Mouse (Mus musculus): ENCODE data around the gene Agbl4.

Gene Agbl4

GRCm38 (mm10) chr4:110397618-110398045, at the start of gene Agbl4:
Agbl4 (plus strand) TSS chr4:110397661.
- peak; percentile 25 for DNase-seq (ENCODE audit: low read depth)

DNA sequence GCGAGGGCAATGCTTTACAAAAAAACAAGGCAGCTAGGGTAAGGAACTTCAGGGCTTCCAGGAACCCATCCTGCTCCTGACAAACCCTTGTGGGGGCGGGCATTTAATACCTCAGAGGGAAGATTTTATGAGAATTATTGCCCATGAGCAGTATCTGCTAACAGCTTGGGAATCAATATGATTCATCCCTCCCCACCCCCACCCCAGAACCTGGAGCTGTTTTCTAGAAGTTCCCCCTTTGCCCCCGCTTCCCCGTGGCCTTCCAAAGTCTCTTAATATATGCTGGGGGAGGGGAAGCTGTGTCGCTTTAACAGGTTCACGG, 46.6 kb upstream of the Agbl4 start:
- no peak for DNase-seq (ENCODE audit: low read depth)

DNA sequence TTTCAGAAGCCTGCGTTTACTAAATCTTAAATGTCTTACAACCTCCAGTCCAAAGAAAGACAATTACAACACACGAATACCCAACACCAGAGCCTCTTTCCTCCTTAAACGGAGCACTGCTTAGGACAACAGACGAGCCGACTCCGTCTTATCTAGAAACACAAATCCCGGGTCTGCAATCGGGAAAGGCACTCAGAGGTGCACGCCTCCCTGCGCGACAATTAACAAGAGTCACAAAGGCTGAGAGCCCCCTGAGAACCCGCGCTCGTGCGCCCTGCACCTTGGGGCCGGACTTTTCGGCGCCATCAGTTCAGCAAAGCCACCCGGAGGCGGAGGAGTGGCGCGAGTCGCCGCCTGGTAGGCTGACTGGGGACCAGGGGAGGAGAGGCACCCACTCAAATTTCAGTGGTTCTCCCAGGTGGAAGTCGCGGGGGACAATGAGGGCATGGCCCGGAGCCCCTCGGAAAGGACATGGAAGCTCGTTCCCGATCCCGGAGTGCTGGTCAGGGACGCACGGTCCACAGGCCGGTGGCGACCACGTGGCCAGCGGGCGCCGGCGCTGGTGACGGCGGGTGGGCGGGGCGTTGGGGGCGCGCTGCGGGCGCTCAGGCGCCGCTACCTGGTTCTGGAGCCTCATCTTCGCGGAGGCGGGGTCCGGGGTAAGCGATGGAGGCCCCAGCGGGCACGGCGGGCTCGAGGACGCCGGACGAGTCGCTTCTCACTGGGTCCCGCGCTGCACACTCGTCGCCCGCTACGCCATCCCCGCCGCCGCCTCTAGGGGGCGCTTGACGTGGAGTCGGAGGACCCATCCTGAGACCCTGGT, 46.1 kb upstream of the Agbl4 start, which contains the start of gene Elavl4:
Gene Elavl4 (minus strand): TSS at position 732 of the 823 bp plus-strand sequence.
- DNase-seq (ENCODE audit: low read depth) = peak; percentile 18

DNA sequence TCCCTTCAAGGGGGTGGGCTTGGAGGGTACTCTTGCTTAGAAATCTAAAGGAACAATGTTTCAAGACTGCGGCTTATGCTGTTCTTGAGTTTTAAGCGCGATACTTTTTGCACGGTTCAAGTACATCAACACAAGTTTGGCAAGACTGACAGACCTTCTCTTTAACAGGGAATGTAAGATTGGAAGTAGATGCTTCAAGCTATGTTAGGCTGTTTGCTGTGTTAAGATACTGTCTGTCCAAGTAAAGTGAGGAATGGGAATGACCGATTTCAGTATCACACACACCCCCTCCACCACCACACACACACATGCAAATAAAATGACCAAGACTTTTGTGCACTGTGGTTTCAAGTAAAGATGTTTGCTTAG, 45.5 kb upstream of the Agbl4 start:
- no peak for DNase-seq (ENCODE audit: low read depth)

GRCm38 (mm10) chr4:110360568-110360967, 36.9 kb upstream of the Agbl4 start:
- no peak for DNase-seq (ENCODE audit: low read depth)

GRCm38 (mm10) chr4:110396221-110396620, 1.2 kb upstream of the Agbl4 start:
- DNase-seq (ENCODE audit: low read depth) = no peak

GRCm38 (mm10) chr4:110420306-110420705, 22.8 kb downstream of the Agbl4 start:
- no peak for DNase-seq (ENCODE audit: low read depth)

DNA sequence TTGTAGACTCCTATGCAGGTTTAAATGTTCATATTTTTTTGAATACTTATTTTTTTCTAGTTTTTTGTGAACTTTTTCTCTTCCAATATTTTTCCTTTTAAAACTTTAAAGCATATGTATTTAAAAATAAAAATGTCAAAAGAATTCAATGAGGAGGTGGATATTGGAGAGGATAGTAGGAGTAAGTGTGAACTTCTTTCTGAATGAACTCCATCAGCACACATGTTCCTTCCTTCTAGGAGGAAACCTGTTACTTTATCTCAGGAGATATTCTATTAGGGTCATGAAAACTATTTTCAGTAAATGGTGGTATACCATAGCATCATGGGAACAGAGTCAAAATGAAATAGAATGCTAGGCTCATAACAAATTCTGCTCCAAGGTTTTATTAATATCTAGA, 30.2 kb downstream of the Agbl4 start:
- no peak for DNase-seq (ENCODE audit: low read depth)

DNA sequence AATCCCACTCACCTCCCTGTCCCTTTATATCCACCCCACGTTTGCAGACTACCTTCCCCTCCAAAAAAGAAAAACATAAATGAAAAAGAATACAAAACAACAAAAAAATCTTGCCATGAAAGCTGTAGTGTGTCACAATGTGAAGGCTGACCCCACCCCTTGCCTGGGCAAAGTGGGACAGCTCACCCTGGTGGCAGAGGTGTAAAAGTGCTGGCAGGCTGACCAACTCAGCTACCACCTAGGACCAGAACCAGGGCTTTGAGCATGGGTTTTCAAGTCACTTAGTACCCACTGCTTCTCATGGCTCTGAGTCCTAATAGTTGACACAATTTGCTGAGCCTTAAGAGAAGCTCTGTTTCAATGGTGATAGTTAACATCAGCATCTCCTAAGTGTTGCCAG, 96.9 kb downstream of the Agbl4 start:
- no peak for DNase-seq (ENCODE audit: low read depth)

DNA sequence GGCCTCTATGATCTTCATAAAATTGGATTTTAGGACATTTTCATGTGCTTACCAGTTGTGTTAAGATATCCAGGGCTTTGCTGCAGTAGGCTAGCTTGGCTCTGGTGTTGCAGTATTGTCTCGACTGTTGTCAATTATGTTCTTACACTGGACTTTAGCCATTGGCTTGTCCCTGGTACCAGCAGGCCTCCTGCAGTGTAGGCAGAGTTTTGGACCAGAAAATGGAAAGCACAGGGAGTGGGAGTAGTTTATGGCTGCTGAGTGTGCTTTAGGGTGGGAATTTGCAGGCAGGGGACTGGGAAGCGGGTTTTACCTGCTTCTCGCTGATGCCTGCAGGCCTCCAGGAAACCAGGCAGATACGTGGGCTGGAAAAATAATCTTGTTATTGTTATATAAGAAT, 132.3 kb downstream of the Agbl4 start:
- no peak for DNase-seq (ENCODE audit: low read depth)

- DNase-seq (ENCODE audit: low read depth) = no peak
These were observed 151.8 kb downstream of the Agbl4 start for GRCm38 (mm10) chr4:110549223-110549622.

DNA sequence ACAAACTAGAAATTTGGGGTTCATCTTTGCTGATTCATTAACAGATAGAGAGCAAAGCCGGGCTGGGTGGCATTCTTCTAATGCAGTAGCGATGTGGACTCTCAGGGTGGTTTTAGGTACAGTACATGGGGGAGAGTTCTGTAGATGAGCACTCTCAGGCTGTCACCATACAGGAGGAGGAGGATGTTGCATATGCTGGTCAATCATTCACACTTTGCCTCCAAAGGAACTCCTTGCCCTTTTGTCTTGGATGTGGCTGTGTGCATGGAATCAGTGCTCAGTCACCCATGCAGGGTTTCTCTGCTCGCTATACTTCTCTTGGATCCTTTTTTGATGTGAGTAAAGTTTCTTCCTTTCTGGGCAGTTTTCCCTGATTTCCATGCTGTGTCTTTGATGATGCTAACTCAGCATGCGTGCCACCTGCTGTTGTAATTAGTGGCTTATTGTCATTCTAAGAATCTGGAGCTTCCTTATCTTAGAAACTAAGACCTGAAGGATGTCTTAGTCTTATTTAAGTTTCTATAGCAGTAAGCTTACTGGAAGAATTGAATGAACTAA, 200.3 kb downstream of the Agbl4 start:
- DNase-seq (ENCODE audit: low read depth) = no peak

DNA sequence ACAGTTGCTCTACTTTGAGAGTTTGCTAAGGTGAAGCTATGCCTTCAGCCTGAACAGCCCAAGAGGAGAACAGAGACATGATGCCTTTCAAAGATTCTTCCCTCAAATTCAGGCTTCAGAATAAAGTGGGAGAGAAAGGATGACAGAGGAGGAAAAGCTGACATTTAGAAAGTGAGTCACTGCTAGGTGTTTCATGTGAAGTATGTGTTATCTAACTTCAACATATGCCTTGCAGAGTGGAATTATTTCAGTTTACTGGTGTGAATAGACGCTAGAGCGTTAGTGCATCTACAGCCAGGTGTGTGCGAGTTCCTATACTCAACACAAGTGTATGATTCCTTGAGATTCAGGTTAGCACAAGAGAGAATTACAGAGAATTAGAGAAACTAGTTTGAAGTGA, 244.0 kb downstream of the Agbl4 start:
- DNase-seq (ENCODE audit: low read depth) = no peak

DNA sequence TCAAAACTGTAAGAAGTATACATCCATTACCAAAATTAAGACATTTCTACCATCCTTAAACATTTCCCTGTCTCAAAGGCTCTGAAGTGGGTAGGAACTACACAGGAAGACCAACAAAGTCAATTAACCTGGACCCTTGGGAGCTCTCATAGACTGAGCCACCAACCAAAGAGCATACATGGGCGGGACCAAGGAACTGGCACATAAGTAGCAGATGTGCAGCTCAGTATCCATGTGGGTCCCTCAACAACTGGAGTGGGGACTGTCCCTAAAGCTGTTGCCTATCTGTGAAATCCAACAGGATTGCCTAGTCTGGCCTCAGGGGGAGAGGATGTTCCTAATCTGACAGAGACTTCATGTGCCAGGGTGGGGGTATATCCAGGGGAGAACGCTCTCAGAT, 265.5 kb downstream of the Agbl4 start:
- no peak for DNase-seq (ENCODE audit: low read depth)

GRCm38 (mm10) chr4:110674121-110674520, 276.7 kb downstream of the Agbl4 start:
- no peak for DNase-seq (ENCODE audit: low read depth)

- DNase-seq (ENCODE audit: low read depth) = no peak
These were observed 337.7 kb downstream of the Agbl4 start for GRCm38 (mm10) chr4:110735141-110735540.

DNA sequence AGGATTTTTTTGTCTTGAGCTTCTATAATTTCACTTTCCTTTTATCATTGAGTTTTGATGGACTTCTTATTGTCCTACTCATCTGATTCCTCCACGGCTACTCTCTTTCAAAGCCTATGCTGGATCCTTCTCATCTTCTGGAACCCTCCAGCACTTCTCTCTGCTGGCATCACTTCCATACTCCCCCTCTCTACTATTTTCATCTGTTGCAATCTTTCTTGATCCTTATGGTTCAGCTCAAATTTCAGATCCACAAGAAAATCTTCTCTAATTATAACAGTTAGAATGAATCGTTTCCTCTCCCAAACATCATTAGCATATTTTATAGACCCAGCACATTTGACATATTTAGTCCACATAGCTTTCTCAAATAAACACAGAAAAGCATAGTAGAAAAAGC, 360.5 kb downstream of the Agbl4 start:
- no peak for DNase-seq (ENCODE audit: low read depth)

- DNase-seq (ENCODE audit: low read depth) = no peak
These were observed 391.1 kb downstream of the Agbl4 start for GRCm38 (mm10) chr4:110788596-110788995.

DNA sequence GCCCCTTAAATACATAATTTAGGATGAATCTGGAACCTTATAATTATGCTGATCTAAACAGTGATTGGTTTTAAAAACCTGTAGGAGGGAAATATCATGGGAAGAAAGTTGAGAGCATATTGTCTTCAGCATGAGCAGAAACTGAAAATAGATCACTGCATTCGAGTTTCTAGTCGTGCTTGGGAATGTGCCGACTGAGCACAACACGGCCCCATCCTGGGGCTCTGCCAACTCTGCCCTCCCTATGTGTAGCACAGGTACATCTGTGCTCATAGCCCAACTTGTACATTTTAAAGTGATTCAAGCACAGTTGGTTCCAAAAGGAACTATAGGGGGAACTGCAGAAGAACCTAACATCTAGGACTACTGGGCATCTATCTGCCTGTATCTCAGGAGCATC, 402.4 kb downstream of the Agbl4 start:
- DNase-seq (ENCODE audit: low read depth) = no peak

DNA sequence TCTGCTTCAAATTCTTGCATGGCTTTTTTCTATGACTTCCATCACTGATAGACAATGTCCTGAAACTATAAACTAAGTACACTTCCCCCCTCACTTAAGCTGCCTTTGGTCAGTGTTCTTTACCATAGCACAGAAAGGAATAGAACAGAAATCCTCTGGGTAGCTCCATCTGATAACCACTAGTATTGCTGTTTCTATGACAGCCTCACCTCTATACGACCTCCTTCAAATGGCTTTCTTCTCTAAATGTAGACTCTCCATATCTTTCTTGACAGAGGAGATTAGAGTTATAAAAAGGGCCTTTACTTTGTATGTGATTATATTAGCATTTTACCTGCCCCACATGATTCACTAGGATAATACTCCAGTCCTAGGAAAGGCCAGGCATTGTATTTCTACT, 413.5 kb downstream of the Agbl4 start:
- no peak for DNase-seq (ENCODE audit: low read depth)

- no peak for DNase-seq (ENCODE audit: low read depth)
These were observed 435.3 kb downstream of the Agbl4 start for GRCm38 (mm10) chr4:110832776-110833175.

- DNase-seq (ENCODE audit: low read depth) = no peak
These were observed 482.4 kb downstream of the Agbl4 start for GRCm38 (mm10) chr4:110879719-110880443.

- DNase-seq (ENCODE audit: low read depth) = no peak
These were observed 518.6 kb downstream of the Agbl4 start for GRCm38 (mm10) chr4:110916061-110916460.

Data from c-Kit-positive CD71-negative TER-119-negative erythroid progenitor cells, embryonic 14.5 days (primary cell).